Mouse (Mus musculus) ES-Bruce4 (cell line): ENCODE measurements around the gene Ndufc1. TPM values are rescaled to one million over a fixed set of nuclear protein-coding genes. Genes with fewer than 3 reads are reported as not detected.

Experiments used
- H3K27ac ChIP-seq: 2 replicates; pipeline ENCODE4 v1.5.1; 2012; ENCODE audit warnings: low read length, inconsistent platforms; ENCODE audit not compliant: insufficient read depth
- H3K27me3 ChIP-seq: 2 replicates; pipeline ENCODE4 v1.6.1; 2012; ENCODE audit warnings: mild to moderate bottlenecking, low read length, inconsistent platforms; ENCODE audit not compliant: control insufficient read depth, poor library complexity, insufficient read depth, severe bottlenecking
- H3K36me3 ChIP-seq: 2 replicates; pipeline ENCODE4 v1.6.1; 2012; ENCODE audit warnings: inconsistent platforms, mild to moderate bottlenecking, low read length, moderate library complexity; ENCODE audit not compliant: control insufficient read depth, poor library complexity, insufficient read depth, severe bottlenecking
- H3K4me1 ChIP-seq: one replicate; pipeline ENCODE4 v1.8.1; 2011; ENCODE audit warnings: low read length; ENCODE audit not compliant: control insufficient read depth, insufficient read depth
- H3K4me3 ChIP-seq: 2 replicates; pipeline ENCODE4 v1.5.1; 2011; ENCODE audit warnings: low read depth, mild to moderate bottlenecking, low read length
- H3K9ac ChIP-seq: 2 replicates; pipeline ENCODE4 v1.6.1; 2012; ENCODE audit warnings: low read depth, mild to moderate bottlenecking, inconsistent platforms; ENCODE audit not compliant: poor library complexity, severe bottlenecking
- H3K9me3 ChIP-seq: replicated peaks from 2 replicates; pipeline ENCODE4 v1.6.1; 2012; ENCODE audit warnings: mild to moderate bottlenecking, low read length, inconsistent platforms; ENCODE audit not compliant: control insufficient read depth, poor library complexity, insufficient read depth, severe bottlenecking
- CTCF ChIP-seq: IDR thresholded peaks from one replicate; pipeline ENCODE4 v1.8.1; 2011; ENCODE audit warnings: low read depth, low read length
- EP300 ChIP-seq: IDR thresholded peaks from 2 replicates; pipeline ENCODE4 v1.6.1; 2011; ENCODE audit warnings: low read depth, low read length; ENCODE audit not compliant: insufficient read depth
- POLR2A ChIP-seq: IDR thresholded peaks from one replicate; pipeline ENCODE4 v1.8.1; 2011; ENCODE audit warnings: low read length; ENCODE audit not compliant: insufficient read depth
- polyA plus RNA-seq: library from polyadenylated mRNA; stranded (reverse); fragments of >200 nt; gene quantifications from 2 replicates; pipeline ENCODE4 v1.2.4, GENCODE M21; 2011; ENCODE audit warnings: low read depth; ENCODE audit not compliant: missing spikeins, insufficient read depth, insufficient read length

Gene Ndufc1
- polyA plus RNA-seq, 1 experiment, result 196 TPM

DNA sequence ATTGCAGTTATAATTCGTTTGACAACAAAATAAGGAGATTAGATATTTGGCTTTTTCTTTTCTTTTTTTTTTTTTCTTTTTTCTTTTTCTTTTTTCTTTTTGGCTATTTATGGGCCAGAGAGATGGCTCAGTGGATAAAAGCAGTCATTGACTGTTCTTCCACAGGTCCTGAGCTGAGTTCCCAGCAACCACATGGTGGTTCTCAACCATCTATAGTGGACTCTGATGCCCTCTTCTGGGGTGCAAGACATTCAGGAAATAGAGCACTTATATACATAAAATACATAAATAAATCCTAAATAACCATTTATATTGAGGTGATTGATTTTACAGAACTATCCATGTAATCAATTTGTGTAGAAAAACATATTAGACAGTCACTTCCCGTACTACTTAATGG lies 8.7 kb upstream of the Ndufc1 start:
- Histone ChIP-seq H3K9ac (peak overlapping the region; percentile 98), H3K27ac (no peak overlapping the region), H3K4me1 (no peaks in the 10 kb centered on the region), H3K27me3 (no peaks in the 10 kb centered on the region), H3K36me3 (peaks cover 14% of the 10 kb centered on the region), H3K4me3 (peak overlapping the region; percentile 32; the same call in 1 of the 2 replicates), H3K9me3 (no peaks in the 10 kb centered on the region)
- no peak for TF ChIP-seq POLR2A
- TF ChIP-seq CTCF, result no peak
- no peak for TF ChIP-seq EP300

DNA sequence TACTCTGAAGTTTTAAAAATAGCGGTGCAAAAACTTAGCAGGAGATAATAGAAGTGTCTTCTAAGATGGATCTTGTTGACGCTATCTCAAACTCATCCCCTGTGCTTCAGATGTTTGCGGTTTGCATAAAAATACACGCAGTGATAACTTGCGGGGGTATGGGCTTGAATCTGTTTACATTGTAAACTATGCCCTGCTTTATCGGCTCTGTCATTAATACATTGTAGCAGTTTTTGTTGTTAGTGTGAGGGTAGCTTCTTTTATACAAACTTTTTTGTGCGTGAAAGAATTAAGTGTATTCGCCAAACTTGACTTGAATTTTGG lies 8.3 kb upstream of the Ndufc1 start:
- H3K9ac ChIP-seq, result peak overlapping the region; percentile 98
- peaks cover 14% of the 10 kb centered on the region for H3K36me3 ChIP-seq
- H3K4me1 ChIP-seq, result no peaks in the 10 kb centered on the region
- TF ChIP-seq POLR2A, result no peak
- TF ChIP-seq EP300, result no peak
- TF ChIP-seq CTCF, result no peak
- peak overlapping the region; percentile 98 for H3K4me3 ChIP-seq
- peak overlapping the region; percentile 75; the same call in 1 of the 2 replicates for H3K27ac ChIP-seq
- no peaks in the 10 kb centered on the region for H3K27me3 ChIP-seq
- H3K9me3 ChIP-seq, result no peaks in the 10 kb centered on the region

DNA sequence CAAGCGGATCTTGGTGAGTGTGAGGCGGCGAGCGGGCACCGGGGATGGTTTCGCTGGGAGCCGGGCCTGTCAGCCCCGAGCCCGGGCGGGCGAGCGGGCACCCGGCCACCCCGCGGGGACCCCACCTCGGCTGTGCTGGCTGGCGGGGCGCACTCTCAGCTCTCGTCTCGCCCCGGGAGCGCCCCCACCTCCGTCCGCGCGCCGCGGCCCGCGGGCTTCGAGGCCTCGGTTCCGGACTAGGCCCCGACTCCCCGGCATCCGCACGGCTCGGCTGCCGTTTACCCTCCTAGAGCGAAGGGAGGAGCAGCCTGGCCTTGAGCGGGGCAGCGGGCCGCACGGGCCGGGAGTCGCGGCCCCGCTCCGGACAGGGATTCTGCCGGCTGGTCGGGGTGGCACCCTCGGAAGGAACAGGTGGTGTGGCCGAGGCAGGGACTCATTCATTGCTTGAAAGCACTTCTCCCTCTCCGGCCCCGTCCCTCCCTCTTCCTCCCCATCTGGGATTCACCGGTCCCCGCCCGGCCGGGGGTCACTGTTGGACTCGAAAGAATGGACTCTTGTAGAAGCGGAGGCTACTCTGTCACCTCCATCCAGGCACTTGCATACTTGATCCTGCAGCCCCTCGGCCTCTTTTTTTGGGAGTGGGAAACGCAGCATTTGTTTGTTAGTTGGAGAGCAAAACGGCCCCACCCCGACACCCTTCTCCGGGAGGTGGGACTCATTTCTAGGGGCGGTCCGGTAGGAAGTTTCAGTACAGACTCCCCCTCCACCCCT lies 7.8 kb upstream of the Ndufc1 start:
- peak overlapping the region; percentile 98 for H3K4me3 ChIP-seq
- TF ChIP-seq CTCF, result no peak
- TF ChIP-seq POLR2A, result no peak
- TF ChIP-seq EP300, result no peak
- H3K4me1 ChIP-seq, result no peaks in the 10 kb centered on the region
- H3K9me3 ChIP-seq, result no peaks in the 10 kb centered on the region
- no peaks in the 10 kb centered on the region for H3K27me3 ChIP-seq
- peaks cover 11% of the 10 kb centered on the region for H3K36me3 ChIP-seq
- peak overlapping the region; percentile 98 for H3K9ac ChIP-seq
- H3K27ac ChIP-seq, result peak overlapping the region; percentile 75

DNA sequence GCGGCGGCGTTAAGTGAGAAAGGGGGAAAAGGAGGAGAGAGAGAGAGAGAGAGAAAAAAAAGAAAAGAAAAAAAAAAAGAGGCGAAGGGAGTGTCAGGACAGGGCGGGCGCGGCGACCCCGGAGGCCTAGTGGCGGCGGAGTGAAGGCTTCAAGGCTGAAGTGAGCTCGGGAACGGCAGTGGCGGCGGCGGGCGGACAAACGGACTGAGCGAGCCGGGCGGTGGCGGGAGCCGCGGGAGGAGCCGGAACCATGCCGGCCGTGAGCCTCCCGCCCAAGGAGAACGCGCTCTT lies 7.2 kb upstream of the Ndufc1 start:
- TF ChIP-seq EP300 (no peak), POLR2A (no peak), CTCF (no peak)
- peak overlapping the region; percentile 75 for H3K27ac ChIP-seq

DNA sequence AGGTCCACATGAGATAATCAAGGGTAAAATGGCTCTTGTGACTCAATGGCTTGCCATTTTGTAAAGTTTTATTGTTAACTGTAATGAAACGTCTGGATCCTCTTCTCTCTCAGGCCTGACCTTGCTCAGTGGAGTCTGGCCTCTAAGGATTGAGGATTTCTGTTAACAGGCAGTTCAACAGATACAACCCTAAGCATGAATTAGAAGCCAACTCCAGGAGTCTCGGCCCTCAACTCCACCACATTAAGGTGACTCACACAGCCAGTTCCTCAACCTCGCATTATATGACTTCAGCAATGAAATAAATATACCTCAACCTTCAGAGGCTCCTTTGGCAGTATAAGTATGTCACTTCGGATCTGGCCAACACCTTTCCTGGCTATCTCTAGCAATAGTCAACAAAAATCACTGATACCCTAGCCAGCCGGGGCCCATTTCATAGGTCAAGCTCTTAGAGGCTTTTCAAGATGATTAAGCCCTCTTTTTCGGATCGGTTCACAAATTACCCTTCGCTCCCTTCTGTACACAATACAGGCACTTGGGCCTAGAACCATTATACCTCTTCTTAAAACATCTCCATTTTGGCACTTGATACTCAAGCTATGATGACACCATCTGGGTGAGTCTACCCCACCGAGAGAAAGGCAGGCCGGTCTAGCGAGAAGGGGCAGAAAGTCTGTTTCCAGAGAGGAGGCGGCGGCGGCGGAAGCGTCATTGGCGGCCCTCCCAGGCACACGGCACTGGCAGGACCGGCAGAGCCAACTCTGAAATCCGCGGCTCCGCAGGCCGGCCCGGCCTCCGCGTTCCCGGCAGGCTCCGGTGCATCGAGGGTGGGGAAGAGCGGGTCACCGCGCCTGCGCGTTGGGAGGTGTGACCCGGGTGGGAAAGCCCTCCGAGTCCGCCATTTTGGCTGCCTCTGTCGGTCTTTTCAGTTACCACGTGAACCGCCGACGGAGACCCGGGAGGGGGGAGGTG lies 6.6 kb upstream of the Ndufc1 start, which contains the start of gene Naa15:
Gene Naa15, plus strand, starts transcription at position 51 of the 975 bp plus-strand sequence.
- Histone ChIP-seq H3K9me3 (no peaks in the 10 kb centered on the region), H3K9ac (peak within 1 kb of the TSS; percentile 98), H3K27ac (peak within 1 kb of the TSS; percentile 75), H3K4me1 (no peaks in the 10 kb centered on the region), H3K36me3 (peaks cover 11% of the 10 kb centered on the region), H3K4me3 (peak within 1 kb of the TSS; percentile 99), H3K27me3 (no peaks in the 10 kb centered on the region)
- TF ChIP-seq POLR2A, result peak; percentile 50
- TF ChIP-seq CTCF, result no peak

More for the DNA sequence above, 7.2 kb upstream of the Ndufc1 start:
- Histone ChIP-seq H3K9ac (peak overlapping the region; percentile 98), H3K4me1 (no peaks in the 10 kb centered on the region), H3K36me3 (peaks cover 11% of the 10 kb centered on the region), H3K27me3 (no peaks in the 10 kb centered on the region), H3K4me3 (peak overlapping the region; percentile 98), H3K9me3 (no peaks in the 10 kb centered on the region)
